Mouse (Mus musculus) heart, postnatal 14 days (tissue): ENCODE data around the gene Olfr1033. TPM values are rescaled to one million over a fixed set of nuclear protein-coding genes. Genes with fewer than 3 reads are reported as not detected.
"Not testable (repeated sequence)": the region's sequence is repeated elsewhere in the genome, so short reads cannot be mapped to it uniquely, and the experiment has no call there.

Experiments used
- DNase-seq, 2 experiments: peaks; one replicate each; pipeline ENCODE4 v3.0.0; 2021 to 2022
- intact Hi-C: fragments of 180-260 bp; cut with DNase I; formaldehyde crosslinking; loops from one replicate; pipeline ENCODE4 v1.15.1; 2025
- long read RNA-seq, 2 experiments: library from polyadenylated mRNA; stranded (forward); transcript quantifications; one replicate each; pipeline ENCODE4 v2.0.0; 2021
- total RNA-seq, 2 experiments: library from RNA; stranded (reverse); gene quantifications; 2 replicates each; pipeline ENCODE4 v1.2.3; 2021

Olfr1033 gene
- total RNA-seq = 1 to 10 TPM; 3.4 to 7.1 TPM
- long read RNA-seq, experiment 1, partial matches to known transcripts = 0 of 14 reads
- long read RNA-seq, experiment 1, other reads (novel, unspliced or antisense) = 14 of 14 reads
- long read RNA-seq, experiment 2, partial matches to known transcripts = 0 of 10 reads
- long read RNA-seq, experiment 2, other reads (novel, unspliced or antisense) = 10 of 10 reads

DNA sequence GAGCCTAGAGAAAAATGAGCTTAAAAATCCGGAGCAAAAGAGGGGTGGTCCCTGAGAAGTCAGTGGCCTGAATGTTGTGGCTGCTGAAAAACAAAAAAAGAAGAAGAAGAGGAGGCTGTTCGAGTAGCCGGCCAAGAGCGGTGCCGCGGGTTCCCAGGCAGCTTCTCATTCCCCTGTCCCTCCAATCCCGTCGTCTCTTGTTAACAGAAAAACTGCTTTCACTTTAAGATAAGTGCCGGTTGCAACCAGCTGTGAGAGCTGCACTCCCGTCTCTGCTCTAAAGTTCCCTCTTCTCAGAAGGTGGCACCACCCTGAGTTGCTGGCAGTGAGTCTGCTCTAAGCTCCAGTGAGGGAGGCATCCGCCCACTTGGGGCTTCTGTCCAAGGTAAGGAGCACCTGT is at the start of gene Olfr1033:
Olfr1033 (plus strand) TSS at position 228 of the 400 bp plus-strand sequence.
- DNase-seq = peak; percentile 20 to 23
- intact Hi-C loops = not testable (repeated sequence)

DNA sequence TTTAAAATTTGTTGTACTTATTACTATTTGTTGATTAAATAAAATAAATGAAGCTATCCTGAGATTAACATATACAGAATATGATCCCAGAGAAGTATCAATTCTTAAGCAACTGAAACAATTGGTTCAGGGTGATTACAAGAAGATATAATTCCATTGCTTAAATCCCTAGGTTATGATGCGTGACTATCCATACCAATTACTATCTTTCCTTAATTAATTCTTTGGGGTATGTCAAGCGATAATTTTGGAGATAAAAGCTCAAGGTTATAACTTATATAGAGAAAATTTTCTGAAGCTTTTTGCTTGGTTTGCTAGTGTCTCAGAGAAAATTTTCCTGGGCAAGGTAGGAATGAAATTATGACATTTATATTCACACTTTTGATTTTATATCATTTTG is 46.8 kb upstream of the Olfr1033 start, which contains the start of gene Olfr1029:
Olfr1029 (plus strand) TSS at position 301 of the 400 bp plus-strand sequence.
- intact Hi-C loops = no loop called here

DNA sequence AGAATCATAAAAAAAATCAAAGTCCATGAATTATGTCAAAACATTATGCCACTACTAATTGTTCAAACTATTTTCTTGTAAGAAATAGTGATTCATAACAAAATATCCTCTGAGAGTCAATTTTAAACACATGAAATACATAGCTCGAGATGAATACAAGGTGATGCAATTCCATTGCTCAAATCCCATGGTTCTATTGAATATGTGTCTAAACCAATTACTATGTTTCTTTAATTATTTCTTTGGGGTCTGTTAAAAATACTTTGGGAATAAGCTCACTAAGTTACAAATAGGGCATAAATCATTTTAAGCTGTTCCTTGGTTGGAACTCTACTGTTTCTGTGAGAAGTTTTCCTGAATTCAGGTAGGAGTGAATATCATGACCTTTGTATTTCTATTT is 41.5 kb upstream of the Olfr1033 start, which contains the start of gene Olfr1030:
Olfr1030 (plus strand) TSS at position 301 of the 400 bp plus-strand sequence.
- intact Hi-C loops = no loop called here
- no peak for DNase-seq

More for the DNA sequence above, 46.8 kb upstream of the Olfr1033 start, which contains the start of gene Olfr1029:
- DNase-seq = no peak

DNA sequence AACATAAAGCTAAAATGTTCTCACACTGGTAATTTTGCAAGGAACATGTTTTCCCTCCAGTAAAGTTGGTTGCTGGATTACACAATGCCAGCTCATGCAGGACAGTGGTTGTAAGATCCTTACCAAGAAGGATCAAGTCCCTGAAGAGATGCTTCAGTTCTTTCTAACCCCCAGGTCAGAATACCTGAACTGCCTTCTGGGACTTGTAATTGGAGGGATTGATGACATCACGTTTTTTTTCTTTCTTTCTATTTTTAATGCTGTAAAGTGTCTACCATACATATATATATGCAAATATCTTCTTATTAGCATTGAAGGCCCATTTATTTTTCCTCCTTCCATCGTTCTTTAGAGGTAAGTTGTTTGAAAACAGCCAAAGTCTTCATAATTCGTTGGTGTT is 30.4 kb upstream of the Olfr1033 start, which contains the start of gene Olfr1031:
Olfr1031 (plus strand) TSS at position 301 of the 400 bp plus-strand sequence.
- intact Hi-C loops = no loop called here

DNA sequence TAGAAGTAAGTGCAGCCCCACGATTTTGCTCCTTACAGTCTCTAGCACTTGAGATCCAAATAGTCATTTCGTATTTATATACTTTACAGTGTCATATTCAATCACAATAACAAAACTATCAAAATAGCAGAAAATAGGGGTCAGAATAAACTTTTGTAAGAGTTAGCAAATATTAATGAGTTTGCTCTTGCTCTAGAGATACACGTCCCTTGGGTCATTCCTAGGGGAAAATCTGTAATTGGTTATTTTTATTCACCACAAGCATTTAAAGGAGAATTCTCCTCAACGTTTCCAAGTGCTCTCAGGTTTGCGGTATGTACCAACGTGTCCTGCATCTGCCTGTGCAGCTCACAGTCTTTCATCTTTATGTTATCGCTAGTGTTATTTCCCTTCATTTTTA is 15.2 kb upstream of the Olfr1033 start, which contains the start of gene Olfr1032:
Olfr1032 (plus strand) TSS at position 301 of the 400 bp plus-strand sequence.
- no peak for DNase-seq
- intact Hi-C loops = no loop called here

More for the DNA sequence above, 30.4 kb upstream of the Olfr1033 start, which contains the start of gene Olfr1031:
- no peak for DNase-seq

DNA sequence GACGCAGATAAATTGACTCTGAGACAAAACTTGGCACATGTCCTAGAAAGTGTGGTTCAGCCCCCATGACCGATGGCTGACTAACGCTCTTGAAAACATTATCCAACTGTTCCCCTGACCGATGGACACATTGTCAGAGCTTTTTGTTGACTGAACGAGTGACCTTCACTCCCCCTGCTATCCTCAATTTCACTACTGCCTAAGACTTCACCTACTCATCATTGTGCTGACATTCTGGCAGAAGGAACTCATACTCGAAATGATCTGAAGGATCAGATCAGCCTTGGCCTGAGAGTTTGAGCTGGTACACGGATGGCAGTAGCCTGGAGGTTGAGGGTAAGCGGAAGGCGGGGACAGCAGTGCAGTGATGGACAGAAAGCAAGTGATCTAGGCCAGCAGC is 1.1 kb downstream of the Olfr1033 start:
- DNase-seq, intact Hi-C loops: not testable (repeated sequence)

DNA sequence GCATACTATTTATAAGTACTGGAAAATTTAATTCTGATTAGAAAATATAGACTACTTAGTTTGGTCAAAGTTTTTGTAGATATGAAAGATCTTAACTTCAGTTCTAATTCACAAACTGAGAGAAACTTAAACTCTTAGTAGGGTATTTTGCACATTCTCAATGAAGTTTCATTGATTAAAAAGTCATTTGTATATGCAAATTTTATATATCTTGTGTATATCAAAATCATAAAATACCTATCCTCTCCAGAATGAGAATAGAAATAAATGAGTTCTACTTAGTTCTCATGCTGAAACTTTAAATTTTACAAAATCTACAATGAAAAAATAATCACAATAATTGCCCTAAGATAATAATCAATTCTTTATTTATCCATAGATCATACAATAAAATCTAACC is 25.1 kb downstream of the Olfr1033 start, which contains the start of gene Olfr1034:
Olfr1034 (plus strand) TSS at position 301 of the 400 bp plus-strand sequence.
- intact Hi-C loops = no loop called here
- DNase-seq = no peak

DNA sequence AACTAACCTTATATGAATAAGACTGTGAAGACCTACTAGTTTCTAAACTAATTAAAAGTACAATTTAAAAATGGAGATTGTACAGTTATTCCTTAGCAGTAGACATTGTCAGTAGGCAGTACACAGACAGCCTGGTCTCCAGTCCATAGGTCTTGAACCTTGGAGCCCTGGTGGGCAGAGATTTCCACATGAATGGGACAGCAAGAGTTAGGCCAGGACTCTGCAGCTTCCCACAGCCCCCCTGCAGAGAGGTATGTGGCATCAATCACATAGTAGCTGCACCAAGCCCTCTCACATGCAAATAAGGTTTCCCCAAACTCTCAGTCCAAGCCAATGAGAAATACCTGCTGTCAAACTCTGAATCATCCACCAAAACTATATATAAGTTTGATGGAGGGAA is 30.3 kb downstream of the Olfr1033 start:
- DNase-seq, intact Hi-C loops: not testable (repeated sequence)

DNA sequence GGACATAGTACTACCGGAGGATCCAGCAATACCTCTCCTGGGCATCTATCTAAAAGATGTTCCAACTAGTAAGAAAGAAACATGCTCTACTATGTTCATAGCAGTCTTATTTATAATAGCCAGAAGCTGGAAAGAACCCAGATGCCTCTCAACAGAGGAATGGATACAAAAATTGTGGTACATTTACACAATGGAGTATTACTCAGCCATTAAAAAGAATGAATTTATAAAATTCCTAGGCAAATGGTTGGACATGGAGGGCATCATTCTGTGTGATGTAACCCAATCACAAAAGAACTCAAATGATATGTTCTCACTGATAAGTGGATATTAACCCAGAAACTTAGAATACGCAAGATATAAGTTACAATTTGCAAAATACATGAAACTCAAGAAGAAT is 43.3 kb downstream of the Olfr1033 start:
- DNase-seq, intact Hi-C loops: not testable (repeated sequence)

DNA sequence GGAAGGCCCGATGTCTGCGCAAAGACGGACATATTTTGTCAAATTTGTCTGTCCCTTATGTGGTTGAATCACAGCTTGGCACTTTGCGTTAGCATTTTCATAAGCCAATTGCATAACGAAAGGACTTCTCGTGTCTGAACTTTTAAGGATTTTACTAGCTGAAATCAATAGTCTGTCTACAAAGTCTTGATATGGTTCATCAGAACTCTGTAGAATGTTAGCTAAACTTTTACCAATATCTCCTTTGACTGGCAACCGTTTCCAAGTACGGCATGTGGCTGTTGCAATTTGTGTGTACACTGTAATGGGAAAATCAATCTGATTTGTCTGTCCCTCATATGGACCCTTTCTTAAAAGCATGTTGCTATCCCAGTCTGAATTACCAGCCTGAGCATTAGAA is 49.8 kb downstream of the Olfr1033 start:
- no peak for DNase-seq
- intact Hi-C loops = no loop called here

DNA sequence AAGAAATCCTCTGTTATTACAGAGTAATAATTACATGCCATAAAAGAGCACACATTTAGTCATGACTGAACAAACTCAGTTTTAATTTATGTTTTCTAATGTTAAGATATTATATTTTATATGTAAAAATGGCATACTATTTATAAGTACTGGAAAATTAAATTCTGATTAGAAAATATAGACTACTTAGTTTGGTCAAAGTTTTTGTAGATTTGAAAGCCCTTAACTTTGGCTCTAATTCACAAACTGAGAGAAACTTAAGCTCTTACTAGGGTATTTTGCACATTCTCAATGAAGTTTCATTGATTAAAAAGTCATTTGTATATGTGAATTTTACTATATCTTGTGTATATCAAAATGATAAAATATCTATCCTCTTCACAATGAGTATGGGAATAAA is 53.3 kb downstream of the Olfr1033 start, which contains the start of gene Olfr1036:
Olfr1036 (plus strand) TSS at position 301 of the 400 bp plus-strand sequence.
- intact Hi-C loops, DNase-seq: not testable (repeated sequence)

DNA sequence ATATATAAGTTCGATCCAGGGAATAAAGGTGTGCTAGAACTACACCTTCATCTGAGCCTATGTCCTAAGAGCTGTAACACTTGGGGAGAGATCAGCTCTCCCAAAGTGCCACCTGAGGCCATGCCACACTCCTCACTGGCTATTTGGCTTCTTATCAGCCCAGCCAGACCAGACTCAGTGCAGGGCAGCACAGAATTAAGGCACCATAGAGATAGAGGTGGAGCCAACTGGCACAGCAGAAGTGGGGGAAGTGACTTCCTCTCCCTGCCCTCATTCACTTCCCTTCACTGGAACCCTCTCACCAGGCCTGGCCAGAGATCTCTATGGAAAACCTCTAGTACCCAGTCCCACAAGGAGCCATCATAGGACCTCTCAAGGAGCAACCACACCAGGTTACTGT is 60.0 kb downstream of the Olfr1033 start:
- intact Hi-C loops, DNase-seq: not testable (repeated sequence)

DNA sequence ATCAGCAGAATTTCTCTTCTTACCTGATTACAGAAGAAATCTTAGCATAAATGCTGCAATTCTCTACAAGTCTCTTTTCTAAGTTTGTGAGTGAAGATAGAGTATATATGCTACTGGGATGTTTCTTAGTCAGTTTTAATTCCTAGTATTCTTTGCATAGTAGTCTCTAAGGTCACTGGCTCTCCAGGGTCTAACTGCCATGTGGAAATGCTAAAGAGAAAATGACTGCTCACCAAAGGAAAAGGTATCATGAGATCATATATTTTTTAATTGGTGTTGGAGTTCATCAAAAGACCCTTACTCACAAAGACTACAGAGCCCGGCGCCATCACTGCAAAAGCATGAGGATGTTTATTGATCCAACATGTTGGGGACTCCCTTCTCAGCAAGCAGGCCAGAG is 66.9 kb downstream of the Olfr1033 start, which contains the start of gene Olfr1037:
Olfr1037 (minus strand) TSS at position 101 of the 400 bp plus-strand sequence.
- intact Hi-C loops = no loop called here
- no peak for DNase-seq

Other genes with a start within 250 kb of the Olfr1033 start
- not detected for gene Olfr1014, start 247.9 kb upstream of the Olfr1033 start, total RNA-seq
- gene Olfr1015, start 238.6 kb upstream of the Olfr1033 start, total RNA-seq = not detected
- gene Olfr1016, start 218.1 kb upstream of the Olfr1033 start, total RNA-seq = not detected
- gene Olfr1018, start 202.2 kb upstream of the Olfr1033 start, total RNA-seq = not detected
- gene Olfr1019, start 175.2 kb upstream of the Olfr1033 start, total RNA-seq = not detected
- not detected for gene Olfr1020, start 173.6 kb upstream of the Olfr1033 start, total RNA-seq
- gene Olfr1022, start 152.0 kb upstream of the Olfr1033 start, total RNA-seq = not detected
- not detected for gene Olfr1023, start 135.0 kb upstream of the Olfr1033 start, total RNA-seq
- not detected for gene Olfr1024, start 115.6 kb upstream of the Olfr1033 start, total RNA-seq
- not detected for gene Olfr1025-ps1, start 105.4 kb upstream of the Olfr1033 start, total RNA-seq
- not detected for gene Olfr1026, start 99.1 kb upstream of the Olfr1033 start, total RNA-seq
- not detected for gene Olfr1028, start 70.2 kb upstream of the Olfr1033 start, total RNA-seq
- gene Olfr1029, start 46.7 kb upstream of the Olfr1033 start, total RNA-seq = not detected
- not detected for gene Olfr1030, start 41.4 kb upstream of the Olfr1033 start, total RNA-seq
- gene Olfr1031, start 30.3 kb upstream of the Olfr1033 start, total RNA-seq = not detected
- gene Olfr1032, start 15.1 kb upstream of the Olfr1033 start, total RNA-seq = not detected
- under 1 TPM; 0.10 to 0.29 TPM for gene Olfr1034, start 25.2 kb downstream of the Olfr1033 start, total RNA-seq
- not detected for gene Olfr1036, start 53.4 kb downstream of the Olfr1033 start, total RNA-seq
- not detected for gene Olfr1037, start 66.8 kb downstream of the Olfr1033 start, total RNA-seq
- not detected for gene Olfr1039, start 115.3 kb downstream of the Olfr1033 start, total RNA-seq
- not detected for gene Olfr1040, start 126.1 kb downstream of the Olfr1033 start, total RNA-seq
- gene Olfr1042, start 141.2 kb downstream of the Olfr1033 start, total RNA-seq = not detected
- not detected for gene Olfr1043, start 146.9 kb downstream of the Olfr1033 start, total RNA-seq
- not detected for gene Olfr1044, start 157.2 kb downstream of the Olfr1033 start, total RNA-seq
- gene Olfr52, start 165.1 kb downstream of the Olfr1033 start, total RNA-seq = not detected
- gene Olfr1045, start 182.4 kb downstream of the Olfr1033 start, total RNA-seq = not detected
- not detected for gene Olfr1046, start 198.7 kb downstream of the Olfr1033 start, total RNA-seq
- not detected for gene Olfr1047, start 210.8 kb downstream of the Olfr1033 start, total RNA-seq
- not detected for gene Olfr1048, start 219.7 kb downstream of the Olfr1033 start, total RNA-seq
- gene Olfr1049, start 237.7 kb downstream of the Olfr1033 start, total RNA-seq = not detected